Mouse (Mus musculus): ENCODE results near the gene Fam83d. TPM values are rescaled to one million over a fixed set of nuclear protein-coding genes. Genes with fewer than 3 reads are reported as not detected.

The Fam83d gene
- total and polyA plus RNA-seq, 3 experiments = 12.2 to 19.8 (median 15.5) TPM

- no peak for DNase-seq (ENCODE audit: extremely low read depth)
- Histone ChIP-seq H3K4me3 (replicated peaks in 1 of 3; ENCODE audit: low read depth in 2 of 3, low read length in 2 of 3, poor library complexity in 1 of 3) (no peak overlapping the region), H3K4me2 (ENCODE audit: insufficient read depth, low read depth, poor library complexity, severe bottlenecking) (0 out of 2 replicates have a peak overlapping the region, but pooled peaks have one; percentile 11), H3K4me1 (ENCODE audit: control insufficient read depth in 1 of 2, insufficient read depth in 2 of 2) (peaks cover 53 to 89% of the 10 kb centered on the region in 2 experiments), H3K79me2 (replicated peaks; ENCODE audit: control insufficient read depth, extremely low read depth, insufficient read depth, poor library complexity, severe bottlenecking) (peaks cover 54% of the 10 kb centered on the region), H3K27ac (ENCODE audit: insufficient read depth, low read depth) (peak overlapping the region; percentile 91), H3K9ac (ENCODE audit: insufficient read depth, low read depth) (peak overlapping the region; percentile 51; the same call in 1 of the 2 replicates), H3K9me3 (replicated peaks; ENCODE audit: low read length) (no peaks in the 10 kb centered on the region), H3K36me3 (replicated peaks in 1 of 2; ENCODE audit: control insufficient read depth in 1 of 2, insufficient read depth in 1 of 2, low read length in 1 of 2) (peaks cover 21 to 51% of the 10 kb centered on the region in 2 experiments), H3K27me3 (replicated peaks) (no peaks in the 10 kb centered on the region)
- in situ Hi-C loops (cut with MboI; ENCODE audit: low pct_ligation_motif_present, low pct_unique_long_range_greater_than_20kb, low sequenced_read_pairs) = no loop called here
- dilution Hi-C loops (cut with MboI; ENCODE audit: extremely low pct_ligation_motif_present, extremely low pct_unique_long_range_greater_than_20kb, low sequenced_read_pairs) = no loop called here
- TF ChIP-seq NELFE (IDR thresholded peaks at IDR 0.05; ENCODE audit: low read depth, low read length) (no peak), ELF1 (IDR thresholded peaks at IDR 0.05; ENCODE audit: low read depth, low read length) (no peak), TCF12 (IDR thresholded peaks at IDR 0.05; ENCODE audit: low read depth, low read length) (0 out of 2 replicates have a peak, but pooled peaks have one; percentile 34), ZKSCAN1 (IDR thresholded peaks at IDR 0.05; ENCODE audit: borderline replicate concordance, low read depth, low read length) (no peak), ZMIZ1 (IDR thresholded peaks at IDR 0.05; ENCODE audit: low read depth, low read length) (no peak), CTCF (conservative IDR thresholded peaks at IDR 0.05 in 1 of 2, IDR thresholded peaks at IDR 0.05 in 1 of 2; ENCODE audit: low read depth in 2 of 2, low read length in 2 of 2) (no peak), NRF1 (IDR thresholded peaks at IDR 0.05; ENCODE audit: low read depth, low read length) (no peak), MYC (IDR thresholded peaks at IDR 0.05; ENCODE audit: low read depth, low read length) (no peak), TBP (conservative IDR thresholded peaks at IDR 0.05; ENCODE audit: low read depth, low read length) (no peak), IRF4 (IDR thresholded peaks at IDR 0.05; ENCODE audit: low read depth, low read length) (peak; percentile 39; the same call in 1 of the 2 replicates), SMC3 (IDR thresholded peaks at IDR 0.05; ENCODE audit: low read depth, low read length) (no peak), POLR2AphosphoS2 (IDR thresholded peaks at IDR 0.05; ENCODE audit: low read depth, low read length) (no peak), EP300 (IDR thresholded peaks at IDR 0.05; ENCODE audit: low read length) (0 out of 2 replicates have a peak, but pooled peaks have one; percentile 28), HCFC1 (IDR thresholded peaks at IDR 0.05; ENCODE audit: low read depth, low read length) (no peak), MAZ (IDR thresholded peaks at IDR 0.05; ENCODE audit: low read depth, low read length) (no peak), CHD1 (IDR thresholded peaks at IDR 0.05; ENCODE audit: low read depth, low read length) (peak; percentile 63; the same call in 1 of the 2 replicates), MAX (IDR thresholded peaks at IDR 0.05; ENCODE audit: low read length) (no peak), CHD2 (IDR thresholded peaks at IDR 0.05; ENCODE audit: low read length) (no peak), MEF2A (IDR thresholded peaks at IDR 0.05; ENCODE audit: borderline replicate concordance, low read depth, low read length) (peak; percentile 55; the same call in 1 of the 2 replicates), JUND (conservative IDR thresholded peaks at IDR 0.05; ENCODE audit: low read depth, low read length) (no peak), RCOR1 (conservative IDR thresholded peaks at IDR 0.05; ENCODE audit: low read depth, low read length) (no peak), USF2 (conservative IDR thresholded peaks at IDR 0.05; ENCODE audit: low read depth, low read length) (no peak), POLR2A (IDR thresholded peaks at IDR 0.05; ENCODE audit: low read depth, low read length) (no peak), MXI1 (IDR thresholded peaks at IDR 0.05; ENCODE audit: low read depth, low read length) (no peak), UBTF (IDR thresholded peaks at IDR 0.05; ENCODE audit: low read depth, low read length) (no peak), KAT2A (IDR thresholded peaks at IDR 0.05; ENCODE audit: insufficient replicate concordance, low read length) (no peak), ZC3H11A (IDR thresholded peaks at IDR 0.05; ENCODE audit: low read depth, low read length) (no peak), BHLHE40 (IDR thresholded peaks at IDR 0.05; ENCODE audit: low read depth, low read length) (peak; percentile 47; the same call in 1 of the 2 replicates), ETS1 (conservative IDR thresholded peaks at IDR 0.05; ENCODE audit: low read depth, low read length) (peak; percentile 30; the same call in 1 of the 2 replicates), MAFK (IDR thresholded peaks at IDR 0.05; ENCODE audit: insufficient replicate concordance, low read length) (no peak), RAD21 (IDR thresholded peaks at IDR 0.05; ENCODE audit: low read depth, low read length) (no peak), GABPA (IDR thresholded peaks at IDR 0.05; ENCODE audit: insufficient replicate concordance, low read depth, low read length) (no peak), JUN (IDR thresholded peaks at IDR 0.05; ENCODE audit: insufficient read depth, low read depth, low read length) (no peak), SIN3A (IDR thresholded peaks at IDR 0.05; ENCODE audit: low read length) (no peak), PAX5 (IDR thresholded peaks at IDR 0.05; ENCODE audit: low read length) (no peak), ZNF384 (IDR thresholded peaks at IDR 0.05; ENCODE audit: low read depth, low read length) (no peak; the same call in 1 of the 2 replicates), E2F4 (IDR thresholded peaks at IDR 0.05; ENCODE audit: insufficient replicate concordance, low read depth, low read length) (no peak), USF1 (IDR thresholded peaks at IDR 0.05; ENCODE audit: low read depth, low read length) (no peak)
Measured at GRCm38 (mm10) chr2:158722135-158722534, 45.8 kb upstream of the Fam83d start.

Data from CH12.LX (cell line).